Mouse (Mus musculus): ENCODE measurements around the gene Col18a1. TPM values are rescaled to one million over a fixed set of nuclear protein-coding genes. Genes with fewer than 3 reads are reported as not detected.

Gene Col18a1
- polyA plus RNA-seq, 1 experiment from 2014 or later: 167 TPM

- no peak overlapping the region for H3K9ac ChIP-seq (replicated peaks)
- H3K4me1 ChIP-seq (ENCODE audit: insufficient read depth): peaks cover 10% of the 10 kb centered on the region; the same call in 1 of the 2 replicates
- no peak overlapping the region for H3K4me2 ChIP-seq (ENCODE audit: low read depth, low read length)
- 56% methylated on average over 4 of the region's 4 CpGs for WGBS (ENCODE audit: insufficient replicate concordance)
- ATAC-seq (no peak), DNase-seq (no peak)
- no peak for TF ChIP-seq CTCF (IDR thresholded peaks at IDR 0.05; ENCODE audit: low read depth)
- TF ChIP-seq EP300 (IDR thresholded peaks at IDR 0.05; ENCODE audit: low read depth): no peak
- no peak overlapping the region for H3K4me3 ChIP-seq (ENCODE audit: low read depth, low read length)
- no peaks in the 10 kb centered on the region for H3K36me3 ChIP-seq (replicated peaks; ENCODE audit: insufficient read depth, low read length)
- H3K9me3 ChIP-seq (ENCODE audit: low read length): no peaks in the 10 kb centered on the region
- no peaks in the 10 kb centered on the region for H3K27me3 ChIP-seq (ENCODE audit: insufficient read depth, low read length)
- no peak overlapping the region for H3K27ac ChIP-seq (ENCODE audit: low read depth)
These were observed 154.7 kb downstream of the Col18a1 start for GRCm38 (mm10) chr10:77011681-77012080.

GRCm38 (mm10) chr10:77008698-77009097 lies 157.7 kb downstream of the Col18a1 start:
- DNase-seq (no peak), ATAC-seq (no peak)
- no peaks in the 10 kb centered on the region for H3K27me3 ChIP-seq (ENCODE audit: insufficient read depth, low read length)
- 90% methylated on average over 2 of the region's 3 CpGs for whole genome bisulfite sequencing (ENCODE audit: insufficient replicate concordance)
- no peak overlapping the region for H3K4me3 ChIP-seq (ENCODE audit: low read depth, low read length)
- TF ChIP-seq CTCF (IDR thresholded peaks at IDR 0.05; ENCODE audit: low read depth): no peak
- H3K4me1 ChIP-seq (ENCODE audit: insufficient read depth): peaks cover 10% of the 10 kb centered on the region; the same call in 1 of the 2 replicates
- H3K27ac ChIP-seq (ENCODE audit: low read depth): no peak overlapping the region
- no peaks in the 10 kb centered on the region for H3K36me3 ChIP-seq (replicated peaks; ENCODE audit: insufficient read depth, low read length)
- H3K4me2 ChIP-seq (ENCODE audit: low read depth, low read length): no peak overlapping the region
- H3K9me3 ChIP-seq (ENCODE audit: low read length): no peaks in the 10 kb centered on the region
- no peak overlapping the region for H3K9ac ChIP-seq (replicated peaks)

- Histone ChIP-seq H3K27ac (ENCODE audit: low read depth) (peak overlapping the region; percentile 44; the same call in 1 of the 2 replicates), H3K9me3 (ENCODE audit: low read length) (no peaks in the 10 kb centered on the region), H3K4me3 (ENCODE audit: low read depth, low read length) (no peak overlapping the region), H3K9ac (replicated peaks) (no peak overlapping the region; the same call in 1 of the 2 replicates), H3K27me3 (ENCODE audit: insufficient read depth, low read length) (no peaks in the 10 kb centered on the region), H3K36me3 (replicated peaks; ENCODE audit: insufficient read depth, low read length) (no peaks in the 10 kb centered on the region), H3K4me1 (ENCODE audit: insufficient read depth) (peaks cover 10% of the 10 kb centered on the region; the same call in 1 of the 2 replicates), H3K4me2 (ENCODE audit: low read depth, low read length) (no peak overlapping the region)
- TF ChIP-seq CTCF (IDR thresholded peaks at IDR 0.05; ENCODE audit: low read depth) (no peak), EP300 (IDR thresholded peaks at IDR 0.05; ENCODE audit: low read depth) (no peak)
- 47% methylated on average over 9 of the region's 9 CpGs for WGBS (ENCODE audit: insufficient replicate concordance)
- DNase-seq: no peak
- ATAC-seq: peak; percentile 29; the same call in 1 of the 2 replicates
These were observed 158.2 kb downstream of the Col18a1 start for GRCm38 (mm10) chr10:77008109-77008561.

- Histone ChIP-seq H3K4me2 (ENCODE audit: low read depth, low read length) (no peak overlapping the region), H3K4me1 (ENCODE audit: insufficient read depth) (peaks cover 10% of the 10 kb centered on the region; the same call in 1 of the 2 replicates), H3K27ac (ENCODE audit: low read depth) (peak overlapping the region; percentile 44; the same call in 1 of the 2 replicates), H3K27me3 (ENCODE audit: insufficient read depth, low read length) (no peaks in the 10 kb centered on the region), H3K4me3 (ENCODE audit: low read depth, low read length) (no peak overlapping the region), H3K9ac (replicated peaks) (no peak overlapping the region; the same call in 1 of the 2 replicates), H3K9me3 (ENCODE audit: low read length) (no peaks in the 10 kb centered on the region), H3K36me3 (replicated peaks; ENCODE audit: insufficient read depth, low read length) (no peaks in the 10 kb centered on the region)
- no peak for TF ChIP-seq EP300 (IDR thresholded peaks at IDR 0.05; ENCODE audit: low read depth)
- TF ChIP-seq CTCF (IDR thresholded peaks at IDR 0.05; ENCODE audit: low read depth): no peak
- WGBS (ENCODE audit: insufficient replicate concordance): 53% methylated on average over 8 of the region's 8 CpGs
- ATAC-seq (peak; percentile 84), DNase-seq (peak; percentile 47)
These were observed 158.8 kb downstream of the Col18a1 start for GRCm38 (mm10) chr10:77007433-77008108.

GRCm38 (mm10) chr10:77004936-77005335 lies 161.4 kb downstream of the Col18a1 start:
- Histone ChIP-seq H3K4me2 (ENCODE audit: low read depth, low read length) (no peak overlapping the region), H3K27ac (ENCODE audit: low read depth) (no peak overlapping the region), H3K9ac (replicated peaks) (no peak overlapping the region), H3K4me1 (ENCODE audit: insufficient read depth) (peaks cover 10% of the 10 kb centered on the region; the same call in 1 of the 2 replicates), H3K27me3 (ENCODE audit: insufficient read depth, low read length) (no peaks in the 10 kb centered on the region), H3K36me3 (replicated peaks; ENCODE audit: insufficient read depth, low read length) (no peaks in the 10 kb centered on the region), H3K4me3 (ENCODE audit: low read depth, low read length) (no peak overlapping the region), H3K9me3 (ENCODE audit: low read length) (no peaks in the 10 kb centered on the region)
- no peak for TF ChIP-seq EP300 (IDR thresholded peaks at IDR 0.05; ENCODE audit: low read depth)
- no peak for TF ChIP-seq CTCF (IDR thresholded peaks at IDR 0.05; ENCODE audit: low read depth)
- 54% methylated on average over 7 of the region's 7 CpGs for WGBS (ENCODE audit: insufficient replicate concordance)
- ATAC-seq (no peak), DNase-seq (no peak)

Other genes with a start within 250 kb of the Col18a1 start
- 2.7 and 2.9 TPM in 2 replicates for gene Pcbp3, start 204.7 kb downstream of the Col18a1 start, polyA plus RNA-seq (2015; fragmentation: Nextera tagmentation; extraction: Ambion mirVana)
- 7.1 and 10.5 TPM in 2 replicates for gene Slc19a1, start 134.3 kb downstream of the Col18a1 start, polyA plus RNA-seq (2015; fragmentation: Nextera tagmentation; extraction: Ambion mirVana)
- 16.4 and 17.2 TPM in 2 replicates for gene Pofut2, start 92.7 kb upstream of the Col18a1 start, polyA plus RNA-seq (2015; fragmentation: Nextera tagmentation; extraction: Ambion mirVana)

Measured in liver, postnatal 0 days (tissue).